Mouse (Mus musculus) splenic B cell, adult 2 months (primary cell): ENCODE data around the gene Hist1h2aa.

ENCODE experiments used
- DNase-seq: peaks from one replicate; pipeline ENCODE4 v3.0.0-alpha.2; 2011; ENCODE audit warnings: low read depth, low spot score
- H3K27me3 ChIP-seq: 2 replicates; pipeline ENCODE4 v1.6.1; 2012; ENCODE audit warnings: mild to moderate bottlenecking, low read length, moderate library complexity, mixed read lengths; ENCODE audit not compliant: control insufficient read depth, poor library complexity, insufficient read depth, severe bottlenecking
- H3K36me3 ChIP-seq: 2 replicates; pipeline ENCODE4 v1.6.1; 2012; ENCODE audit warnings: mild to moderate bottlenecking, low read length, moderate library complexity, mixed read lengths; ENCODE audit not compliant: control insufficient read depth, poor library complexity, insufficient read depth, severe bottlenecking

The Hist1h2aa gene

DNA sequence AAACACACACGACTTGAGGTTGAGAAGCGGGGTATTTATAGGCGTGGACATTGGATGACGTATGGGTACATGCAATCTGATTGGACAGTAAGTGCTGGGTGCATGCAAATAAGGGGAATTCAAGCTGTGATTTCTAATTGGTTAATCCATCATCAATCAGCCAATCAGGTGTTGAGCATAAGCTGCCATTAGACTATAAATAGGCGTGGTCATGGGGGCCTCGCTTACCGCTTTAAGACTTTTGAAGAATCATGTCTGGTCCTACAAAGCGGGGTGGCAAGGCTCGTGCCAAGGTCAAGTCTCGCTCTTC, at the start of gene Hist1h2aa:
Hist1h2aa (plus strand) TSS at position 252 of the 310 bp plus-strand sequence.
- Histone ChIP-seq H3K27me3 (no peaks in the 10 kb centered on the region), H3K36me3 (no peaks in the 10 kb centered on the region)
- no peak for DNase-seq

DNA sequence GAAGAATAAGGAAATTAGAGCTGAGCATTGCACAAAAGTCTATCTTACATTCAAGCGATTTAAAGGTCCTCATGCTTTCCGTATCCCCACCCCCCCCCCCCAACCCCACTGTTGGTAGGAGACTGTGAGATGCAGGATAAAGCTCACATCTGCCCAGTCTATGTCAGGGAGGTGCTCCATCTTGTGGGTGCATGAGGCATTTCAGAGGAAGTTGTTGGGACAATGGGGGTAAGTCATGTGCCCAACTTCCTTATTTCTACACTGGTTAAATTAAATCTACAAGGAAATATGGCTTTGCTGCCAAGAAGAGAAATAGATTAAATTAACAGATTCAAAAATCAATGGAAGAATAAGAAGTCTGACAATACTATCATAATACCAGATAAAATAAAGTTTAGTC, 48.7 kb upstream of the Hist1h2aa start:
- H3K27me3 ChIP-seq, result no peaks in the 10 kb centered on the region
- DNase-seq, result peak; percentile 84
- H3K36me3 ChIP-seq, result no peaks in the 10 kb centered on the region

DNA sequence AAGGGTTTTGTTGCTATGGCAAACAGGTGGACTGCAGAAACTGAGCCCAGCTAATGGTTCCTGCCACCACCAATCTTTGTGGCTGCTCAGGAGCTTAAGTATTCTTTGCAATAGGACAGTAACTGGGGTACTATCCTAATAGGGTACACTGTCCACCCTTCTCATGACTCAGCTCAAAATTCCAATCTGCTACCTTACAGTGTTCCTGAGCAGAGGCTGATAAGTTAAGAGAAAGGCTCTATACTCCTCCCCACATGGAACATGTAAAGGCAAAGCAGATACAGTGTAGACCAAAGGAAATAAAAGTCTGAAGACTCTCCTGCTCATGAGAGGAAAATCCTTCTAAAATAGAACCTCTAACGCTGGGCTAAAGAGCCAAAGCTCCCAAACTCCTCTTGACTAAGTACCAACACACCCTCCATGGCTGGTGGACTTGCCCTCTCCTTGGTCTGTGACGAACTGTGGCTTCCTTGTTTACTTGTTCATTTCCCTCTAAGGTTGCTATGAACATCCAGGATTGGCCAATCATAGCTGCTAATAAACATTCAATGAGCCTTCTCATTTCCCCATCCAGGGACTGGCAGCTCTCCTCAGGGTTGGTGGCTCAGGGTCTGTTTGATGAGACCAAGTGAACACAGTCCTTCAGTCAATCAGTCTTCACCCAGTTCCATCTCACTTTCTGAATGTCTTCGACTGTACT, 47.1 kb upstream of the Hist1h2aa start:
- no peaks in the 10 kb centered on the region for H3K36me3 ChIP-seq
- H3K27me3 ChIP-seq, result no peaks in the 10 kb centered on the region
- DNase-seq, result no peak

DNA sequence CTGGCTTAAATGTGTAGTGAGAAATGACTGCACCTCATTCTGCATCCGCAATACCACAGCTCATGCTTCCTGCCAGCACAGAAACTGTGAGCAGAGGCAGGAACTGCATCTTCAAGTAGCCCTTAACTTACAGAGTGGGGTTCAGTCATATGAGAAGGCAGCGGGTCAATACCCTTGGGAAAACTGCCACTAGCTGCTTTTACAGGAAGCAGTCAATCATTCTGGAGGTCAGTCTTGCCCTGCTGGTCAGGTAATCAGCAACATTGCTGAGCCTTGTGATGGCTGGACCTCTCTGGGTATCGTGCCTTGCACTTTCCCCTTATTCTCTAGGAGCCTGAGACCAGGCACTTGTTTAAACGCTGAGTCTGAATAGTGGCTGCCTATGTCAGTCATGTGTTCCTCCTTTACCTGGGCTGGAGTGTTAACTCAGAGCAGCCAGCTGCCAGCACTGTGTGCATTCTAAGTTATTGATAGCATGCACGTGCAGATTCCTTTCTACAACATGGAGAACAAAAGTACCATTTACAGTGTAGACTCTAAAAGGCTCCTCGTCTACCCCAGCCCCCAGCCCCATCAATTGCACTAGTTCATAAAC, 45.2 kb upstream of the Hist1h2aa start:
- H3K36me3 ChIP-seq, result no peaks in the 10 kb centered on the region
- DNase-seq, result no peak
- H3K27me3 ChIP-seq, result no peaks in the 10 kb centered on the region

DNA sequence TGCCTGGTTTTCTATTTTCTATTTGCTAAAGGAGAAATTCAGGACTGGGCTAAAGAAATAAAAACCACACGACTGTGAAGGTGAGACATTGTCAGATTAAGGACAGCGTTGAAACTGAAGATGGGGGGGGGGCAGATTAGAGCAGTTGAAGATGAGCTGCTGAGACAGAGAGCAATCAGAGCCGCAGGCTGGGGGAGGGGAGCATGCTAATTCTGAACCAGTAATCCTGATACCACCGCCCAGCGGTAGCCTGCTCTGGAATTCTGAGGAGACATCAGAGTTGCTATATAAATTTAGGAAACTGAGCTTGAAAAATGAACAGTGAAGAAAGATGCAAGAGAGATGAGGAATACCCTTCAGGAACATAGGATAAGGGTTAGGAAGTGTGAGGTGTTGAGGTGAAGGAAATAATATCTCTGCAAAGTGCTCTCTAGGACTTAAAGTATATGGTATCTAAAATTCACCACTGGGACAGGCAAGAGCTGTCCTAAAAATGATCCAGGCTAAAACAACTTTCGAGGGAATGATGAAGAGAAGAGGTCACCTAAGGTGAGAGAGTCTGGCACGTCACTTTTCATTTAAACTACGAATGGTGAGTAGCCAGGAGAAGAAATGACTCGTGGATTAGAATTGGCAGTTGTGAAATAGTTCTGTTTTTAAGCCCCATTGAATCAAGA, 41.5 kb upstream of the Hist1h2aa start:
- Histone ChIP-seq H3K27me3 (no peaks in the 10 kb centered on the region), H3K36me3 (no peaks in the 10 kb centered on the region)
- no peak for DNase-seq

DNA sequence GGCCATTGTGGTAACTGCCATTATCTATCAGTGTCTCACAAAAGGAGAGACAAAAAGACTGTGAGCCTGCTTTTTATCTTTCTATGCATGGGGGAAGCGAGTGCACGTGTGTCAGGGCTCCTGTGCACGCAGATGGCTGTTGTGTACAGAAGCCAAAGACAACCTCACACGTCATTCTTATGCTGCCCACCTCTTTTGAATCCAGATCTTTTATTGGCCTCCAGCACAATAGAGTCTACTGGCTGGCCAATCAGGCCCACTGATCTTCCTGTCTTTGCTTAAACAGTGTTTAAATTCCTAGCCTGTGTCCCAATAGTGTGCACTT, 41.0 kb upstream of the Hist1h2aa start:
- no peak for DNase-seq
- H3K27me3 ChIP-seq, result no peaks in the 10 kb centered on the region
- H3K36me3 ChIP-seq, result no peaks in the 10 kb centered on the region

DNA sequence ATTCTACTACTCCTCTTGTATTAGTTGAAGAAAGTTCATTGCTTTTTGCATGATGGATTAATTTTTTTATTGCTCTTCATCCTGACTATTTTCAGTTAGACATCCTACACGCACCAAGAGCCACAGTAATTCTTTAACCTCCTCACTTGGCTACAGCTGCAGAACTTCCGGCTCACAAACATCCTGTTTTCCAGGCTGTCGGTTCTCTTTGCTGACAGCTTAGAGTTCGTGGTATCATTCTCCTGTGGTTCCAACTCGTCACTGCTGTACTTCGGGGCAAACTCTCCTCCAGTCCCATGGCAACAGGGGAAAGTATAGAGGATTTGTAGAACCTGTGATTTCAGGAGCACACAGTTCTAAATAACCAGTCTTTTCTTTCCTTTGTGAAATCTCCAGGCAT, 36.0 kb upstream of the Hist1h2aa start:
- DNase-seq, result peak; percentile 48
- Histone ChIP-seq H3K27me3 (no peaks in the 10 kb centered on the region), H3K36me3 (no peaks in the 10 kb centered on the region)

DNA sequence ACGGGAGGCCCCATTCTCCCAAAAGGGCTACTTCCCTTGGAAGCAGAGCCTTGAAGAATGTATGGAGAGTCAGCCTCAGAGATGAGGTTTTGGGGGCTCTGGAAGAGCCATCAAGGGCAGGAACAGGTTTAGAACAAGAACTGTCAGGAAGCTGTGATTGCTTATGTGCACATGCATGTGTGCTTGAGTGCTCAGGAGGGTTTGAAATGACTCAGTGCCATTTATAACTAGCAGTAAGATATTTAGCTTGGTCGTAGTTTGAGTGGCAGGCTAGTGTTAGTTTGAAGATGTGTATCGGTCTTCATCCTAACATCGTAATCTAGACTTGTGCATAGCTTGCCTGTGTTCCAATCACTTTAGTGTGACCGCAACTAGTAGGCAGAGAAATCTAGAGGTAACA, 27.4 kb upstream of the Hist1h2aa start:
- H3K36me3 ChIP-seq, result no peaks in the 10 kb centered on the region
- DNase-seq, result no peak
- no peaks in the 10 kb centered on the region for H3K27me3 ChIP-seq

DNA sequence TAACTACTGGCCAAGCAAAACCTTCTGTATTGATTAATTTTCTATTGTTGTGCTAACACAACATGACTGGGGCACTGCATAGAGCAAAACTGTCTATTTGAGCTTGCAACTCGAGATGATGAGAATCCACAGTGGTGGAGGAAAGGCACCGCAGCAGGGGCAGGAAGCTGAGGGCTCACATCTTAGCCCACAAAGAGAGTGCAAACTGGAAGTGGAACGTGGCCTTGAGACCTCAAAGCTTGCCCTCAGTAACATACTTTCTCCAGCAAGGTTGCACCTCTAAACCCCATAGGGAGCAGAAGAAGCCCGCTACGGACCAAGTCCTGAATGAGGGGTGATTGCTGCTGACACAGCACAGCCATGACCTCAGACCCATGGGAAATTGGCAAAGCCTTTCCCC, 24.1 kb upstream of the Hist1h2aa start:
- DNase-seq, result no peak
- H3K36me3 ChIP-seq, result no peaks in the 10 kb centered on the region
- H3K27me3 ChIP-seq, result no peaks in the 10 kb centered on the region

DNA sequence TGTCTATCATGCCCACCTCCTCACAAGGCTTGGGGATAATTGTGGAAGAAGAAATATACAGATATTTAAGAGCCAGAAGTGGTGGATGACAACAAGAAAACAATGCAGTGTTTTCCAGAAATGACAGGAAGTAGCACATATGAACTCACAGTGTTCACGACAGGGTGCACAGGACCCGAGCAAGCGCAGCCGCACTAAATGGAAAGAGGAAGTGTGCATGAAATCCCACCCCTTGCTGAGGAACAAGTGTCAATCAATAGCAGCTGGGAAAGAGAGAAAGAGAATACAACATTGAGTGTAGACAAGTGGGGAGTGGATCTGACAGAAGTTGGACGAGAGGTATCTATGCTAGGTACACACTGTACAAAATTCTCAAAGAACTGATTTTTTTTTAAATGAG, 22.9 kb upstream of the Hist1h2aa start:
- H3K27me3 ChIP-seq, result no peaks in the 10 kb centered on the region
- peak; percentile 86 for DNase-seq
- no peaks in the 10 kb centered on the region for H3K36me3 ChIP-seq

DNA sequence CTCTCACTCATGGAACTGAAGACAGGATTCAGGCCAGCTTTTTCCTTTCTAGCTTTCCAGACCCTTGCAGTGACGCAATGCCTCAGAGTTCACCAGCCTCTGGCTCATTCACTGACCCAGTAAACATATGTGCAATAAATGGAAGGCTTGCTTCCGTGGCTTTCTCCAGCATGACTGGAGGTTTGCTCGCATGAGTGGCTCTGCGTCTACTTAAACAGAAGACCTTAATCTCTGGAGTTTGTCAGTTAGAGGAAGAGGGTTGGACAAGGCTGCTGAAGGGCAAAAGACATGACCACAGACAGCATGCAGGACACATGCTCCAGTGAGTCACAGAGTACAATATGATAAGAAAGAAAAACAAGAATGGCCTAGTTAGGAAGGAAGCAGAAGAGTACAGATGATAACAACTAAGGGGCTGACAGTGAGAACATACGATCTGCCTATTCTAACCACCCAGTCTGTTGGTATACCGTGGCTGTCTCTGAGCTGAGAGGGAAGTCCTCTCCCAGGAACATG, 20.4 kb upstream of the Hist1h2aa start:
- Histone ChIP-seq H3K27me3 (no peaks in the 10 kb centered on the region), H3K36me3 (no peaks in the 10 kb centered on the region)
- DNase-seq, result peak; percentile 82

DNA sequence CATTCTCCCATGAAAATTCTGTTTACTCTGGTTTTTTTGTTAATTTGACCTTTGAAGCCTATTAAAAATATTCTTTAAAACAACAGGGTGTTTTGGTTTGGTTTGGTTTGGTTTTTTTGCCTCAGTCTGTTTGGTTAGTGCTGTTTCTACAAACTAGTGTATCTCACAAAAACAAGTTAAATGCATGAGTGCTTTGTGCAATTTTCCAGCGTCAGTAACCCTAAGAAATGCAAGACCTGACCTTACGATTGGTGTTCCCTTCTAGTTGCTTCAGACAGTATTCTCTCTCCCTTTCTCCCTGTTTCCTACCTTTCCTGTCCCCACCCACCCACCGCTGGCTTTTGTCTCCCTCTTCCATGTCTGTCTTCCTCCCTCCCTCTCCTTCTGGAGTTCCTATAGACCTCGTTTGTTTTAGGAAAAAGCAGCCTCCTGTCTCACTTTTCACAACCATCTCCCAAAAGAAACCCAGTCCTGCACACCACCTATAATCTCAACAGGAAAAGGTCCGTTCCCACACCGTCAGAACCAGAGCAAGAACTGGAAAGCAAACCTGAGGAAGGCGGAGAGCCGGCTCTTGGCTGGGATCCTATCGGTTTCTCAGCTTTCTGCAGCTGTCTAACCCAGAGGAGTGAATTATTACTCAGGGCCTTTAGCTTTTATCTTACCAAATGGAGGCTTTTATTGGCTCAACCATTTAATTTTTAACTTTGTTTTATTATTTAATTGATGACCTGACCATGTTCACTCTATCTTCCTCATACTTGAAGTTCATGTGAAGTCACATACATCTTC, 19.7 kb upstream of the Hist1h2aa start, which contains the start of gene Slc17a4:
Slc17a4 (minus strand) TSS at position 634 of the 792 bp plus-strand sequence.
- Histone ChIP-seq H3K27me3 (no peaks in the 10 kb centered on the region), H3K36me3 (no peaks in the 10 kb centered on the region)
- DNase-seq, result peak; percentile 23

DNA sequence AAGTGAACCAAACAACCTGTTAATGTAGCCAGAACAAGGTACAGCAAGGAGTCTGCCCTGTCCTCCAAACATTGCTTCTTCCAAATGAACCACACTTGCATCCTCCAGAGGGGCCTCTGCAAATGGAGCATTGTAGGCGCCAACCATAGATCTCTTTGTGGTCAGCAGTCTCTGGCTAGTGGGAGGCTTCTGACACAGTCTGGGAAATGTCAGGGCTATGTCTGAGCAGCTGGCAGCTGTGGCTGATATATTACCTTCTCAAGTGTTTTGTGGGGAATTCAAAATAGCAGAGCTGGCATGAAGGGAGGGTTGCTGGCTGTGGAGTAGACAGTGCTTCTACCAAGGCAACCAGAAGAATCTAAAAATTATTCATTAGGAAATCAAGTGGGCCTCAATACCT, 18.1 kb upstream of the Hist1h2aa start:
- DNase-seq, result no peak
- Histone ChIP-seq H3K36me3 (no peaks in the 10 kb centered on the region), H3K27me3 (no peaks in the 10 kb centered on the region)

DNA sequence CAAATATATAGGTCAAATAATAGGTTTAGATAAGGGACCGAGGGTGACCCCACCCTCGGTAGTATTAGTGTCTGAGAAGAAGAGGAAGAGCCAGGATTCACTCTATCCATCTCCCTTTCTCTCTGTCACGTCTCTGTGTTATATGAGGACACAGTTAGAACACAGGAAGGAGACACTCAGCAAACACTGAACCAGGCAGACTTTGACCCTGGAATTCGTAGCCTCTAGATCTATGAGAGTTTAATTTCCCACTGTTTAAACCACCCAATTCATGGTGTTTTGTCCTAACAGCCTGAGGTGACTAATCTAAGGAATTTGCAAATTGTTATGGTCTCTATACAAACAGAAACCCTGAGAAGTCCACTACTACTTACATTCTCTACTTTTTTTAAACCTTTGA, 16.6 kb upstream of the Hist1h2aa start:
- no peaks in the 10 kb centered on the region for H3K36me3 ChIP-seq
- no peak for DNase-seq
- no peaks in the 10 kb centered on the region for H3K27me3 ChIP-seq

DNA sequence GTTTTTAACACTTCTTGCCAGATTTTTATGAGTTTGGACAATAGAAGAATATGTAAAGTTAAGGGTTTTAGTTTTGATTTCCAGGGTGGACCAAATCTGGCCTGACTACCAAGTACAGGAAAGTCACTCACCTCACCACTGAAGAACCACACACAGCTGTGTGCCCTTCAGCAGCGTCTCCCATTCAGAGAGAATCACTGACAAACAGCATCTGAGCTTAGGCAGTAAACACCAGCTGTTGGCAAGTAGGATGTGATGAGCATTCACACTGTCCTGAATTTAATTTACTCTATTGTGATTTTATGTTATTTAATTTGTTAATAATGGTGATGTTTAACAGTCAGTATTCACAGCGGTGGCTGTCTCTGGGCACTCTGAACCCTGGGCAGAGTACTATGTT, 8.5 kb upstream of the Hist1h2aa start:
- no peak for DNase-seq
- no peaks in the 10 kb centered on the region for H3K36me3 ChIP-seq
- H3K27me3 ChIP-seq, result no peaks in the 10 kb centered on the region
